Mouse (Mus musculus) stomach, embryonic 14.5 days (tissue): ENCODE measurements around the gene Gch1. TPM values are rescaled to one million over a fixed set of nuclear protein-coding genes. Genes with fewer than 3 reads are reported as not detected.

Experiments
- ATAC-seq: fragments of 200-750 bp; cut with Nextera tagmentation; 2 replicates; pipeline ENCODE4 v1.8.0; 2017; ENCODE audit warnings: low read depth, moderate TSS enrichment; ENCODE audit not compliant: insufficient number of reproducible peaks, insufficient read depth, low FRiP score
- H3K27ac ChIP-seq: fragments of 300-500 bp; sonication (generic); 2 replicates; pipeline ENCODE4 v1.5.1; 2014; ENCODE audit warnings: mild to moderate bottlenecking, low read length, moderate library complexity, mixed read lengths
- H3K27me3 ChIP-seq: fragments of 300-500 bp; sonication (generic); 2 replicates; pipeline ENCODE4 v1.6.1; 2014; ENCODE audit warnings: low read length, control low read depth, mixed read lengths; ENCODE audit not compliant: control insufficient read depth, insufficient read depth
- H3K36me3 ChIP-seq: fragments of 300-500 bp; sonication (generic); 2 replicates; pipeline ENCODE4 v1.6.1; 2014; ENCODE audit warnings: mild to moderate bottlenecking, control low read depth, low read length, moderate library complexity, mixed read lengths; ENCODE audit not compliant: control insufficient read depth, insufficient read depth
- H3K4me1 ChIP-seq: fragments of 300-500 bp; sonication (generic); 2 replicates; pipeline ENCODE4 v1.6.1; 2014; ENCODE audit warnings: low read length, control low read depth, mixed read lengths; ENCODE audit not compliant: control insufficient read depth, insufficient read depth
- H3K4me2 ChIP-seq: fragments of 300-500 bp; sonication (generic); replicated peaks from 2 replicates; pipeline ENCODE4 v1.6.1; 2014; ENCODE audit warnings: low read depth, low read length, control low read depth
- H3K4me3 ChIP-seq: fragments of 300-500 bp; sonication (generic); 2 replicates; pipeline ENCODE4 v1.5.1; 2014; ENCODE audit warnings: low read depth, low read length, control low read depth
- H3K9ac ChIP-seq: fragments of 300-500 bp; sonication (generic); replicated peaks from 2 replicates; pipeline ENCODE4 v1.6.1; 2014; ENCODE audit warnings: low read depth, mild to moderate bottlenecking, control low read depth, low read length, moderate library complexity, mixed read lengths
- H3K9me3 ChIP-seq: fragments of 300-500 bp; sonication (generic); 2 replicates; pipeline ENCODE4 v1.6.1; 2016; ENCODE audit warnings: low read depth, low read length, control low read depth; ENCODE audit not compliant: control insufficient read depth
- WGBS: fragments of 180-500 bp; shearing (Covaris S2); extraction: QIAGEN DNeasy Blood & Tissue Kit; methylation state at CpG from one replicate; pipeline ENCODE4 v1.1.7; 2014; 5-methylcytosine and 5-hydroxymethylcytosine counted together
- polyA plus RNA-seq: library from polyadenylated mRNA; unstranded; fragments of >200 nt; fragmentation: Nextera tagmentation; extraction: Ambion mirVana; gene quantifications from 2 replicates; pipeline ENCODE4 v1.2.1, GENCODE M21; 2014

The Gch1 gene
- 4.5 and 5.2 TPM in 2 replicates for polyA plus RNA-seq

DNA sequence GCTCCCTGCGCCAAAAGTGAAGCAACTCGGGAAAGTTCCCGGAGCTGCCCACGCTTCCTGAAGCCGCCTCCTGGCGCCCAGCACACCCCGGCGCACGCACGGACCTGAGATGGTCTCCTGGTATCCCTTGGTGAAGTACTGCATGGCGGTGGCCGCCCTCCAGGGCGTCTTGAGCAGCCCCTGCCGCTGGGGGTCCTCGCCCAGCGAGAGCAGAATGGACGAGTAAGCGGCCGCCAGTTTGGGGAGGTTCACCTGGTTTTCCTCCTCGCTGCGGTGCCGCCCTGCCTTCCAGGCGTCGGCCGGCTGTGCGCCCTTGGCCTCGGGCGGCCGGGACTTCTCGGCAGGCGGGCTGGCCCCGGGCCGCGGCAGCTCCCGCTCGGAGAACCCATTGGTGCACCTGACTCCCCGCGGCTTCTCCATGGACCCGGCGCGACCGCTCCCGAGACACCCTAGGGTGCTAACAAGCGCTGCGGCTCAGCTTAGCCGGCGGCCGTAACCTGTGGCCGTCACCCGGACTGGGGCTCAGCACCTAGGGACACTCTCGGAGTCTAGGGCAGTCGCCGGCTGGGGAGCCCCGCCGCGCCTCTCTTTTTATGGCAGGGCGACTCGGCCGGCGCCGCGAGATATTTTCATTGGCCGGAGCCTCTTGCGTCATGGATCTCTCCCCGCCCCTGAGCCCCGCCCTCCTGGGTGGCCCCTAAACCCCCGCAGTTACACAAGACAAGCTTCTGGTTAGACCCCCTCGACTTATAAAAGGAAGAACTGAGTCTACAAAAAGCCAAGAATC, at the start of gene Gch1:
Gch1 (minus strand) TSS at position 566 of the 787 bp plus-strand sequence.
- peak within 1 kb of the TSS; percentile 84 for H3K4me2 ChIP-seq
- peak within 1 kb of the TSS; percentile 55 for H3K4me3 ChIP-seq
- H3K9me3 ChIP-seq, result no peaks in the 10 kb centered on the region
- no peak within 1 kb of the TSS for H3K27ac ChIP-seq
- 0 out of 2 replicates have a peak, but pooled peaks cover 6% of the 10 kb centered on the region for H3K4me1 ChIP-seq
- under 1% methylated on average over 67 of the region's 68 CpGs for WGBS
- 0 out of 2 replicates have a peak, but pooled peaks cover 4% of the 10 kb centered on the region for H3K27me3 ChIP-seq
- ATAC-seq, result peak; percentile 88
- H3K36me3 ChIP-seq, result no peaks in the 10 kb centered on the region
- peak within 1 kb of the TSS; percentile 11 for H3K9ac ChIP-seq

DNA sequence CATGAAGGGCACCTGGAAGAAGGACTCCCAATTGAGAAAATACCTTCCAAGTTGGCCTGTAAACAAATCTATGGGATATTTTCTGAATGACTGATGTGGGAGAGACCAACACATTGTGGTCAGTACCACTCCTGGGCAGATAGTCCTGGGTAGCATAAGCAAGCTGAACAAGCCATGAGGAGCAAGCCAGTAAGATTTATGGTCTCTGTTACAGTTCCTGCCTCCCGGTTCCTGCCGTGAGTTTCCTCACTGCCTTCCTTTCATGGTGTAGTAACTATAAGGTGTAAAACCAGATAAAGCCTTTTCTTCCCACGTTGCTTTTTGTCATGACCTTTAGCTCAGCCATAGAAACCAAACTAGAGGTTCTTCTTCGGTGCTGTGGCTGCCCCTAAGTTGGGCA, 48.1 kb upstream of the Gch1 start:
- H3K4me2 ChIP-seq, result no peak overlapping the region
- no peak overlapping the region for H3K27ac ChIP-seq
- H3K9me3 ChIP-seq, result peaks cover 5% of the 10 kb centered on the region; the same call in 1 of the 2 replicates
- WGBS, result 89% methylated on average over 4 of the region's 4 CpGs
- no peaks in the 10 kb centered on the region for H3K27me3 ChIP-seq
- H3K4me3 ChIP-seq, result no peak overlapping the region
- peaks cover 7% of the 10 kb centered on the region for H3K36me3 ChIP-seq
- no peaks in the 10 kb centered on the region for H3K4me1 ChIP-seq
- no peak overlapping the region for H3K9ac ChIP-seq
- ATAC-seq, result no peak

GRCm38 (mm10) chr14:47236491-47236890, 47.3 kb upstream of the Gch1 start:
- 84% methylated on average over 7 of the region's 7 CpGs for WGBS
- Histone ChIP-seq H3K27ac (no peak overlapping the region), H3K9ac (no peak overlapping the region), H3K9me3 (peaks cover 5% of the 10 kb centered on the region; the same call in 1 of the 2 replicates), H3K36me3 (peaks cover 6% of the 10 kb centered on the region), H3K4me1 (no peaks in the 10 kb centered on the region), H3K27me3 (no peaks in the 10 kb centered on the region), H3K4me3 (no peak overlapping the region), H3K4me2 (no peak overlapping the region)
- no peak for ATAC-seq

DNA sequence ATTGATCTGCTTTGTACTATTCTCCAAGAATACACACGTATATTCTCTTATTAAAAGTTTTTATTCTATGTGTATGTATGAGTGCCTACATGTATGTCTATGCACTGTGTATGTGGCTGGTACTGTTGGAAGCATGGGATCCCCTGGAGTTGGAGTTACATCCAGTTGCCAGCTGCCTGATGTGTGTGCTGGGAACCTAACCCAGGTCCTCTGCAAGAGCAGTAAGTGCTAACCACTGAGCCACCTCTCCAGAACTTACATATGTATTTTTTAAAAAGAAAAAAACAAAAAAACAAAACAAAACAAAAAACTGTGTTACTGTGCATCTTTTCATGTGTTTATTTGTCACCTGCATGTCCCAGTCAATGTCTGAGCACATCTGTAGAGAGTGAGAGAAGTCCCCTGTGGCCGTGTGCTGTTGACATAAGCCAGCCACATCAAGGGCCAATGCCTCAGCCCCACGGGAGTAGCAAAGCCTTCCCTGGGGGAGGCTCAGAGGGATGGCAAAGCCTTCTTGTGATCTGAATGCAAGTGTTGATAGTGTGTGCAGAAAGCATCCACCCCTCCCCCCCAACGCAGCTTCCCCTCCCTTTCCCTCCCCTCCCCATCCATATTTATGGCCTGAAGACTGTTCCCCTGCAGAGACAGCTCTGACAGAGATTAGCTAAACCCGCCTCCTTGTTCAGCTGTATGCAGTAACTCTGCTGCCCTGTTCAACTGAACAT, 45.5 kb upstream of the Gch1 start:
- H3K4me3 ChIP-seq, result no peak overlapping the region
- no peak overlapping the region for H3K27ac ChIP-seq
- H3K9ac ChIP-seq, result no peak overlapping the region
- H3K27me3 ChIP-seq, result no peaks in the 10 kb centered on the region
- no peaks in the 10 kb centered on the region for H3K36me3 ChIP-seq
- 76% methylated on average over 5 of the region's 5 CpGs for WGBS
- no peaks in the 10 kb centered on the region for H3K4me1 ChIP-seq
- H3K9me3 ChIP-seq, result peaks cover 5% of the 10 kb centered on the region; the same call in 1 of the 2 replicates
- H3K4me2 ChIP-seq, result no peak overlapping the region
- ATAC-seq, result no peak

GRCm38 (mm10) chr14:47234032-47234431, 44.8 kb upstream of the Gch1 start:
- H3K9ac ChIP-seq, result no peak overlapping the region
- ATAC-seq, result no peak
- H3K27me3 ChIP-seq, result no peaks in the 10 kb centered on the region
- H3K9me3 ChIP-seq, result peaks cover 5% of the 10 kb centered on the region; the same call in 1 of the 2 replicates
- no peak overlapping the region for H3K27ac ChIP-seq
- no peak overlapping the region for H3K4me3 ChIP-seq
- H3K36me3 ChIP-seq, result no peaks in the 10 kb centered on the region
- no peaks in the 10 kb centered on the region for H3K4me1 ChIP-seq
- WGBS, result 90% methylated on average over 3 of the region's 3 CpGs
- H3K4me2 ChIP-seq, result no peak overlapping the region

DNA sequence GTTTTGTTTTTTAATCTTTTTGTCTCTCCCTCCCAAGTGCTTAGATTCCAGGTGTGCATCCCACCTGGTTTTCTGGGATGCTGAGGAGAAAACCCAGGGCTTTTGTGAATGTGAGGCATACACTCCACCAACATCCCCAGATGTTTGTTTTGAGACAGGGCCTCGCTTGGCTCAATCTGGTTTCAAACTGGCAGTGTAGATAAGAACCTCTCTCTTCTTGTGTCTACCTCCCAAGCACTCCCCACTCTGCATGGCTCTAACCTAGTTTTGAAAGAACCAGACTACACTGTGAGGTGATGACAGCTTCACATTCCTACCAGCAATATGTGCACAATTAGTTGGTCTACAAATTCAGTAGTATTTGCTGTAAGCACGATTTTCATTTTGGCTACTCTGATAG, 44.4 kb upstream of the Gch1 start:
- Histone ChIP-seq H3K4me2 (no peak overlapping the region), H3K27me3 (no peaks in the 10 kb centered on the region), H3K9me3 (peaks cover 5% of the 10 kb centered on the region; the same call in 1 of the 2 replicates), H3K9ac (no peak overlapping the region), H3K36me3 (no peaks in the 10 kb centered on the region), H3K27ac (no peak overlapping the region), H3K4me1 (no peaks in the 10 kb centered on the region), H3K4me3 (no peak overlapping the region)
- 61% methylated on average over 2 of the region's 2 CpGs for WGBS
- ATAC-seq, result no peak

- ATAC-seq, result no peak
- no peaks in the 10 kb centered on the region for H3K27me3 ChIP-seq
- H3K36me3 ChIP-seq, result no peaks in the 10 kb centered on the region
- 66% methylated on average over 11 of the region's 11 CpGs for WGBS
- no peaks in the 10 kb centered on the region for H3K9me3 ChIP-seq
- no peak overlapping the region for H3K4me3 ChIP-seq
- H3K4me2 ChIP-seq, result no peak overlapping the region
- H3K4me1 ChIP-seq, result no peaks in the 10 kb centered on the region
- no peak overlapping the region for H3K27ac ChIP-seq
- H3K9ac ChIP-seq, result no peak overlapping the region
Observed at GRCm38 (mm10) chr14:47229796-47230376, 40.7 kb upstream of the Gch1 start.

DNA sequence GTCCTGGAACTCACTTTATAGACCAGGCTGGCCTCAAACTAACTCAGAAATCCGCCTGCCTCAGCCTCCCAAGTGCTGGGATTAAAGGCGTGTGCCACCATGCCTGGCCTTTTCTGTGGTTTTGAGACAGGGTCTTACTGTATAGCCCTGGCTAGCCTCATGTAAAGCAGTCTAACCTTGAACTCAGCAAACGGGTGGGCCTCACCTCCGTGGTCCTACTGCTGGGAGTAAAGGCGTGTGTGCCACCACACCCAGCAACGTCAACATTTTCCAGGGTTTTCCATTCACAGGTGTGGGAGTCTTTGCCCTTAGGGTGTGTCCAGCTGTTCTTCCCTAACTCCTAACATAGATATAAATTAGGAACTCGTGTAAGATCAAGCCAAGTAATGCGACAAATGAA, 36.7 kb upstream of the Gch1 start:
- ATAC-seq, result no peak
- H3K4me2 ChIP-seq, result no peak overlapping the region
- no peaks in the 10 kb centered on the region for H3K27me3 ChIP-seq
- no peaks in the 10 kb centered on the region for H3K36me3 ChIP-seq
- no peaks in the 10 kb centered on the region for H3K4me1 ChIP-seq
- H3K9me3 ChIP-seq, result no peaks in the 10 kb centered on the region
- WGBS, result 83% methylated on average over 8 of the region's 8 CpGs
- no peak overlapping the region for H3K27ac ChIP-seq
- H3K9ac ChIP-seq, result no peak overlapping the region
- no peak overlapping the region for H3K4me3 ChIP-seq
